Mouse (Mus musculus) kidney, postnatal 14 days (tissue): ENCODE measurements at regions not wholly inside any gene's neighbourhood (a gene's known extent, or its start where the extent isn't known, plus 50 kb on each side); places are given as distances from the start of the nearest gene placed in this dataset.
A peak's percentile ranks its signal among the peaks of the same experiment; 100 is the strongest.

Experiments used
- DNase-seq: peaks from one replicate; pipeline ENCODE4 v3.0.0; 2022; ENCODE audit warnings: mixed read lengths

DNA sequence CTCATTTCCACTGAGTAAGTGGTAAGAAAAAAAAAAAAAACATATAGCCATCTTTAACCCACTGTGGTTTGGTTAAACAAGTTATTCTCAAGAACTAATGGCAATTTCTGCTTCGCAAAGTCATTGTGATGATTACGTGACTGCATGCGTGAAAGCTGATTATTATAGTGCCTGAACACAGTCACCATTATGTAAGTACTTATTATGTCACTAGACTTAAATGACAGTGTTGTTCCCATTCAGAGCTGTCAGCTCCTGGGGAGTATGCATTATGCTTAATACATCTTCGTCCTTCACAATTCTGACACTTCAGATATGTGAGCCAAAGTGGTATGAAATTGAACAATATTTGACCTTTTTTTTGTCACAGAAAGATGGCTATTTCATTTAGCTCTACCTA is 71.3 kb upstream of the Kcnd3 start:
- DNase-seq: no peak

DNA sequence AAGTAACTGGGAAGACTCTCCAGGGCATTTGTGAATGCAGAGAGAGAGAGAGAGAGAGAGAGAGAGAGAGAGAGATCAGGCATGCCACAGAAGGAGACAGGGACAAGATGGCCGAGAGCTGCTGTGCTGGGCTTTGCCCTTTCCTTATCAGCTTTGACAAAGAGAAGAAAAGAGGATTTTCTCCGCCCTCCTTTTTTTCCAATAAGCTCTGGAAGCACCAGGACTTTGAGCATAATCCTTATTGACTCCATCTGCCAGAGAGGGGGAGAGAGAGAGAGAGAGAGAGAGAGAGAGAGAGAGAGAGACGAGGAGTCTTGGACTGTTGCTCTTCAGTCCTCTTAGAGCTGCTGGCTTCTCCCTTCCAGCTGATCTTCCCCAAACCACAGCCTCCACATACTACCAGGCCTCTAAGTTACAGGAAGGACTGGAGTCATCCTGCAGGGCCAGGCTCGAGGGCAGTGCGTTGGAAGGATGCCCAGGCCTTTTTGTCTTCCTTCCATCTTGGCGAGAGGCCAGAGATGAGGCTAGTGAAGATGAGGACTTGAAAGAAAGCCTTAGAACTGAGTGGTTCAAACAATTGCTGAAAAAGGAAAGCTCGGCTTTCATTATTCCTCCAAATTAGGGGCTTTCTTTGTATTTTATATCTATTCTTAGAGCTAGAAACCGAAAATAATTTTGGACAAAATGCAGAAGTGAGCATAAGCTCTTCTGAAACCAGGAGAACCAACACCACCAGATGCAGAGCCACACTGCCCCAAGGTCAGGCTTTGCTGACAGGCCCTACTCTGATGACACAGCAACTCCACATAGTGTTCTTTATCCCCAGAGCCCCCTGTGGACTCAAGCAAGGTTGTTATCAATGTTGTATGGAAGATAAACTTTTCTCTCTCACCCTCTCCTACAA is 59.3 kb upstream of the Kcnd3 start:
- peak; percentile 89 for DNase-seq
